Mouse (Mus musculus): ENCODE results near the gene Pcp4l1. TPM values are rescaled to one million over a fixed set of nuclear protein-coding genes. Genes with fewer than 3 reads are reported as not detected.

The Pcp4l1 gene
- polyA plus RNA-seq, 1 experiment from 2014 or later, result 18.0 TPM

- H3K4me3 ChIP-seq, result no peak overlapping the region
- 92% methylated on average over 2 of the region's 2 CpGs for WGBS
Measured at GRCm38 (mm10) chr1:171135600-171135999, 60.5 kb downstream of the Pcp4l1 start.

GRCm38 (mm10) chr1:171130971-171131370 is 65.1 kb downstream of the Pcp4l1 start:
- DNase-seq (ENCODE audit: low spot score), result no peak
- peaks cover 86% of the 10 kb centered on the region for H3K36me3 ChIP-seq

More at GRCm38 (mm10) chr1:171135600-171135999, 60.5 kb downstream of the Pcp4l1 start:
- no peak for DNase-seq (ENCODE audit: low spot score)
- H3K4me1 ChIP-seq, result no peaks in the 10 kb centered on the region
- H3K36me3 ChIP-seq, result peaks cover 91% of the 10 kb centered on the region
- H3K27me3 ChIP-seq (ENCODE audit: insufficient read depth, poor library complexity, severe bottlenecking), result no peaks in the 10 kb centered on the region
- H3K9me3 ChIP-seq, result no peaks in the 10 kb centered on the region
- H3K27ac ChIP-seq, result no peak overlapping the region

GRCm38 (mm10) chr1:171129251-171129650 is 66.8 kb downstream of the Pcp4l1 start:
- H3K4me3 ChIP-seq, result no peak overlapping the region
- WGBS, result 57% methylated on average over 7 of the region's 7 CpGs
- DNase-seq (ENCODE audit: low spot score), result no peak
- H3K27ac ChIP-seq, result no peak overlapping the region
- H3K36me3 ChIP-seq, result peaks cover 69% of the 10 kb centered on the region
- H3K4me1 ChIP-seq, result no peaks in the 10 kb centered on the region
- H3K9me3 ChIP-seq, result no peaks in the 10 kb centered on the region
- no peaks in the 10 kb centered on the region for H3K27me3 ChIP-seq (ENCODE audit: insufficient read depth, poor library complexity, severe bottlenecking)

More at GRCm38 (mm10) chr1:171130971-171131370, 65.1 kb downstream of the Pcp4l1 start:
- Histone ChIP-seq H3K27ac (no peak overlapping the region), H3K9me3 (no peaks in the 10 kb centered on the region), H3K4me1 (no peaks in the 10 kb centered on the region), H3K27me3 (ENCODE audit: insufficient read depth, poor library complexity, severe bottlenecking) (no peaks in the 10 kb centered on the region), H3K4me3 (no peak overlapping the region)
- 88% methylated on average over 1 of the region's 1 CpGs for WGBS

- Histone ChIP-seq H3K27me3 (ENCODE audit: insufficient read depth, poor library complexity, severe bottlenecking) (no peaks in the 10 kb centered on the region), H3K9me3 (no peaks in the 10 kb centered on the region), H3K27ac (no peak overlapping the region), H3K36me3 (peaks cover 25% of the 10 kb centered on the region), H3K4me1 (peaks cover 25% of the 10 kb centered on the region), H3K4me3 (no peak overlapping the region)
- 90% methylated on average over 5 of the region's 5 CpGs for WGBS
- no peak for DNase-seq (ENCODE audit: low spot score)
Measured at GRCm38 (mm10) chr1:171124398-171124797, 71.7 kb downstream of the Pcp4l1 start.

Other genes with a start within 250 kb of the Pcp4l1 start
- not detected in 2 replicates for gene Fcgr2b, start 219.7 kb downstream of the Pcp4l1 start, polyA plus RNA-seq (2016; fragmentation: Nextera tagmentation; extraction: Ambion mirVana)
- gene Fcgr4, start 177.3 kb downstream of the Pcp4l1 start, polyA plus RNA-seq (2016; fragmentation: Nextera tagmentation; extraction: Ambion mirVana), result 0.14 TPM in 1 of 2 replicates, not detected in the other
- gene Fcgr3, start 131.3 kb downstream of the Pcp4l1 start, polyA plus RNA-seq (2016; fragmentation: Nextera tagmentation; extraction: Ambion mirVana), result 1.3 and 4.1 TPM in 2 replicates
- gene Cfap126, start 82.3 kb downstream of the Pcp4l1 start, polyA plus RNA-seq (2016; fragmentation: Nextera tagmentation; extraction: Ambion mirVana), result 1.6 and 3.7 TPM in 2 replicates
- 361 and 463 TPM in 2 replicates for gene Sdhc, start 45.7 kb downstream of the Pcp4l1 start, polyA plus RNA-seq (2016; fragmentation: Nextera tagmentation; extraction: Ambion mirVana)
- gene Mpz, start 45.6 kb downstream of the Pcp4l1 start, polyA plus RNA-seq (2016; fragmentation: Nextera tagmentation; extraction: Ambion mirVana), result 0.06 and 0.14 TPM in 2 replicates
- 0.14 and 0.28 TPM in 2 replicates for gene Nr1i3, start 17.7 kb upstream of the Pcp4l1 start, polyA plus RNA-seq (2016; fragmentation: Nextera tagmentation; extraction: Ambion mirVana)
- gene Tomm40l, start 26.2 kb upstream of the Pcp4l1 start, polyA plus RNA-seq (2016; fragmentation: Nextera tagmentation; extraction: Ambion mirVana), result 41.8 and 53.7 TPM in 2 replicates
- gene Apoa2, start 28.8 kb upstream of the Pcp4l1 start, polyA plus RNA-seq (2016; fragmentation: Nextera tagmentation; extraction: Ambion mirVana), result 16.2 and 315 TPM in 2 replicates
- gene Fcer1g, start 38.1 kb upstream of the Pcp4l1 start, polyA plus RNA-seq (2016; fragmentation: Nextera tagmentation; extraction: Ambion mirVana), result 4.9 and 12.1 TPM in 2 replicates
- 2.6 and 2.8 TPM in 2 replicates for gene Adamts4, start 54.2 kb upstream of the Pcp4l1 start, polyA plus RNA-seq (2016; fragmentation: Nextera tagmentation; extraction: Ambion mirVana)
- gene Ndufs2, start 55.1 kb upstream of the Pcp4l1 start, polyA plus RNA-seq (2016; fragmentation: Nextera tagmentation; extraction: Ambion mirVana), result 390 and 470 TPM in 2 replicates
- gene B4galt3, start 74.1 kb upstream of the Pcp4l1 start, polyA plus RNA-seq (2016; fragmentation: Nextera tagmentation; extraction: Ambion mirVana), result 53.3 and 62.4 TPM in 2 replicates
- 57.1 and 59.8 TPM in 2 replicates for gene Ppox, start 84.9 kb upstream of the Pcp4l1 start, polyA plus RNA-seq (2016; fragmentation: Nextera tagmentation; extraction: Ambion mirVana)
- gene Usp21, start 91.7 kb upstream of the Pcp4l1 start, polyA plus RNA-seq (2016; fragmentation: Nextera tagmentation; extraction: Ambion mirVana), result 58.5 and 74.8 TPM in 2 replicates
- 86.8 and 92.0 TPM in 2 replicates for gene Ufc1, start 98.8 kb upstream of the Pcp4l1 start, polyA plus RNA-seq (2016; fragmentation: Nextera tagmentation; extraction: Ambion mirVana)
- 40.8 and 43.8 TPM in 2 replicates for gene Dedd, start 132.9 kb upstream of the Pcp4l1 start, polyA plus RNA-seq (2016; fragmentation: Nextera tagmentation; extraction: Ambion mirVana)
- gene Nit1, start 149.4 kb upstream of the Pcp4l1 start, polyA plus RNA-seq (2016; fragmentation: Nextera tagmentation; extraction: Ambion mirVana), result 37.5 and 39.3 TPM in 2 replicates
- gene Pfdn2, start 149.4 kb upstream of the Pcp4l1 start, polyA plus RNA-seq (2016; fragmentation: Nextera tagmentation; extraction: Ambion mirVana), result 109 and 150 TPM in 2 replicates
- 0.87 and 1.3 TPM in 2 replicates for gene Klhdc9, start 164.5 kb upstream of the Pcp4l1 start, polyA plus RNA-seq (2016; fragmentation: Nextera tagmentation; extraction: Ambion mirVana)
- gene Nectin4, start 173.8 kb upstream of the Pcp4l1 start, polyA plus RNA-seq (2016; fragmentation: Nextera tagmentation; extraction: Ambion mirVana), result 0.38 and 1.3 TPM in 2 replicates
- gene Arhgap30, start 192.7 kb upstream of the Pcp4l1 start, polyA plus RNA-seq (2016; fragmentation: Nextera tagmentation; extraction: Ambion mirVana), result 0.41 and 0.95 TPM in 2 replicates
- 65.2 and 70.9 TPM in 2 replicates for gene Usf1, start 215.0 kb upstream of the Pcp4l1 start, polyA plus RNA-seq (2016; fragmentation: Nextera tagmentation; extraction: Ambion mirVana)
- 2.6 and 4.0 TPM in 2 replicates for gene Tstd1, start 222.6 kb upstream of the Pcp4l1 start, polyA plus RNA-seq (2016; fragmentation: Nextera tagmentation; extraction: Ambion mirVana)
- gene F11r, start 241.3 kb upstream of the Pcp4l1 start, polyA plus RNA-seq (2016; fragmentation: Nextera tagmentation; extraction: Ambion mirVana), result 76.9 and 78.6 TPM in 2 replicates